Mouse (Mus musculus) cortical plate, adult 2 months (tissue): ENCODE results near the gene Tead1. TPM values are rescaled to one million over a fixed set of nuclear protein-coding genes. Genes with fewer than 3 reads are reported as not detected.

Experiments used
- H3K27ac ChIP-seq: fragments of 200-500 bp; 2 replicates; pipeline ENCODE4 v1.5.1; 2012; ENCODE audit warnings: low read length, control low read depth, inconsistent platforms; ENCODE audit not compliant: insufficient read depth
- H3K4me1 ChIP-seq: fragments of 200-500 bp; 2 replicates; pipeline ENCODE4 v1.6.1; 2011; ENCODE audit warnings: low read length; ENCODE audit not compliant: control insufficient read depth, insufficient read depth
- H3K4me3 ChIP-seq: fragments of 200-500 bp; 2 replicates; pipeline ENCODE4 v1.5.1; 2011; ENCODE audit warnings: mild to moderate bottlenecking, low read length, control low read depth; ENCODE audit not compliant: insufficient read depth
- CTCF ChIP-seq: fragments of 200-500 bp; IDR thresholded peaks from 2 replicates; pipeline ENCODE4 v1.5.1; 2011; ENCODE audit warnings: mild to moderate bottlenecking, control low read depth, low read length; ENCODE audit not compliant: insufficient read depth; ENCODE audit errors: extremely low read depth
- POLR2A ChIP-seq: fragments of 200-500 bp; IDR thresholded peaks from 2 replicates; pipeline ENCODE4 v1.6.1; 2011; ENCODE audit warnings: mild to moderate bottlenecking, low read length, control low read depth; ENCODE audit not compliant: insufficient read depth; ENCODE audit errors: extremely low read depth
- polyA plus RNA-seq: library from polyadenylated mRNA; depleted of rRNA; stranded (reverse); fragments of >200 nt; gene quantifications from 2 replicates; pipeline ENCODE4 v1.2.3, GENCODE M21; 2012

The Tead1 gene
- polyA plus RNA-seq, 1 experiment: 6.4 TPM

DNA sequence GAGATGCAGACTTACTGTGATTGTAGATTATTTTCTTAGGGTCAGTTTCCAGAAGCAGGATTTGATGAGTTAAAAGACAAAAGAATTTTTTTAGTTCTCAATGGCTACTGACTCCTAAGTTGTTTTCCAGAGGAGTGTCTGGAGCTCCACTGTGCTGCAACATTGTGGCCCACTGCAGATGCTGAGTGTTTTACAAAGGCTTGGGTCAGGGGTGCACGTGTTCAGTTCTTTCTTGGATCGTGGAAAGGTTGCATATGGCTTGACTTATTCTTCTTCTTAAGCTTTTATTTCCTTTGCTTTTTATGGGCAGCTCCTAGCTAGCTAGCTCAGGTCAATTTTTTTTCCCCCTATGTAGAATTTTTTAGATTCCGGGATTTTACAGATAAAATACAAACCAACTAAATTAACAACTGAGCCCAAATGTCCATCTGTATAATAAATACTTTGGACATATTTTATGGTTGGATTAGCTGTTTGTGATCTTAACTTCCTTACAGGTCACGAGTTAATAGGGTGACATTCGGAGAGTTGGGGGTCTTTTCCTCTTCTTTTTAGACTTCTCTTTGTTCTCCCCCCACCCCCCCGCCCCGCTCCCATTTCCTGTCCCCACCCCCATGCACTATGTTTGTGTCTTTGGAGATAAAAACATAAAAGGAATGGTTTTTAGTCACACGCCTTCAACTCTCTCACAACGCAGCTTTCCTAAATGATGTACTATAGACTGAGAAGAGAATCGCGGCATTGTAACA, 40.5 kb downstream of the Tead1 start:
- TF ChIP-seq POLR2A: no peak
- TF ChIP-seq CTCF: no peak
- Histone ChIP-seq H3K4me3 (no peak overlapping the region), H3K27ac (no peak overlapping the region), H3K4me1 (0 out of 2 replicates have a peak, but pooled peaks cover 2% of the 10 kb centered on the region)

DNA sequence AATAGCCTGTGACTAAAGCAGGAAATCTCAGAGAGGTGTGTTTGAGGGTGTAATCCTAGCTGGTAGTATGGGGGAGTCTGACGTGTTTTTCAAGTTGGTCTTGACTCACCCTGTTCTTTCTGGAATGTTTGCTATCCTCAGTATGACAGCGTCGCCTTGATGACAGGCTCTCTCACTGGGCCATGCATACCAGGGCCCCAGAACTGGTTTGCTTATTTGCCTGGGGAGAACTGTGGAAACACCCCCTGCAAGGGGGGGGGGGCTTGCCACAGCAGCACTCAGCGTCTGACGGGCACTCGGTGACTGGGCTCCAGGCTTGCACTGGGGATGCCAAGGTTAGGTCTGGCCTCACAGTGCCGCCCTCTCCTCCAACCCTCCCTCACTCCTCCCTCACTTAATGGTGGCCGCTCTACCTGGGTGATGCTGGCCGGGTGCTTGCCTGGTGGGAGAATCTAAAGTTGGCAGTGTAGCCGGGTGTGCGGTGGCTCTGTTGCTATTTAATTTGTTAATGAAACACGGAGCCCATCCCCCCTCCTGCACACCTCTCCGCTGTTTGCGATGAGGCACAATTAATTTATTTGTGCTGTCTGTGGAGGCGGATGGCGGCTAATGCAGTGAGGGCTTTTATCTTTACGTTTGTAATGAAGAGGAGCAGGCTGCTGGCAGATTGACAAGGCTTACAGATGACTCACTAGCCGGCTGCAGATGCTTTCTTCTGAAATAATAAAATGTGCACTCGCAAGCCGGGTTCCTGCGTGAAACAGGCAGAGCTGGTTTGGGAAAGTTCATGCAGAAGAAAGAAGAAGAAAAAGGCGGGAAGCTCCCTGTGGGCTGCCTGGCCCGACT, 41.2 kb downstream of the Tead1 start:
- Histone ChIP-seq H3K4me1 (0 out of 2 replicates have a peak, but pooled peaks cover 2% of the 10 kb centered on the region), H3K4me3 (0 out of 2 replicates have a peak overlapping the region, but pooled peaks have one; percentile 14), H3K27ac (no peak overlapping the region)
- no peak for TF ChIP-seq CTCF
- TF ChIP-seq POLR2A: no peak

DNA sequence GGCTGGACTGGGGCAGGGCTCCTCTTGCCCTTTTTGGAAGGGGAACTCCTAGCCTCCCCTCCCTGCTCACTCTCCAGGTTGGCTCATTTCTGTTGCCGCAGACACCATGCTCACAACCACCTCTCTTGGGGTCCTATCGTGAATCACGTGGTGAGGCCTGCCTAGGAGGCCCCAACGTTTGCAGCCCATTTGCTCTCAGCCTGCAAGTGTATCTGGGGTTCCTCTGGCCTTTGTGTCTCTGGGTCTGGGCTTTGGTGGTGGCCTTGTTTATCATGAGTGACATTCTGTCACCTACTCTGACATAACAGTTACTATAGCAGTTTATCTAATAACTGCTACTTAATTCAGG, 41.8 kb downstream of the Tead1 start:
- 0 out of 2 replicates have a peak, but pooled peaks cover 2% of the 10 kb centered on the region for H3K4me1 ChIP-seq
- H3K4me3 ChIP-seq: no peak overlapping the region
- no peak for TF ChIP-seq POLR2A
- TF ChIP-seq CTCF: no peak
- no peak overlapping the region for H3K27ac ChIP-seq

DNA sequence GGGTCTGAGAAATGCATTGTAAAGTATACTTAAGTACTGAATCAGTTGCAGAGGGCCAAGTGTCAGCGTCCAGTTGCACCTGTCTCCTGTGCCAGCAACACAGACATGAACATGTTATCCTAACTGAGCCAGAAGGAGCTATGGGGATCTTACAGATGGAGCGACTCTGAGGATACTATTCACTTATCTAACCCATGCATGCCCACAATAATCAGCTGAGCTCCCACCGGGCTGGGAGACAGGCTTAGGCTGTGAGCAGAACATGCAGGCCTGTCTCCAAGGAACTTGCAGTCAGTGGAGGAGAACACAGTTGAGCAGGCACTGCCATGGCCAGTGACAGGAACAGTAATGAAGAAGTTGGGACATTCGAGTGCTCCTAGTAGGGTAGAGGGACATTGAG, 42.7 kb downstream of the Tead1 start:
- Histone ChIP-seq H3K27ac (no peak overlapping the region), H3K4me3 (no peak overlapping the region), H3K4me1 (0 out of 2 replicates have a peak, but pooled peaks cover 2% of the 10 kb centered on the region)
- TF ChIP-seq POLR2A (no peak), CTCF (no peak)

DNA sequence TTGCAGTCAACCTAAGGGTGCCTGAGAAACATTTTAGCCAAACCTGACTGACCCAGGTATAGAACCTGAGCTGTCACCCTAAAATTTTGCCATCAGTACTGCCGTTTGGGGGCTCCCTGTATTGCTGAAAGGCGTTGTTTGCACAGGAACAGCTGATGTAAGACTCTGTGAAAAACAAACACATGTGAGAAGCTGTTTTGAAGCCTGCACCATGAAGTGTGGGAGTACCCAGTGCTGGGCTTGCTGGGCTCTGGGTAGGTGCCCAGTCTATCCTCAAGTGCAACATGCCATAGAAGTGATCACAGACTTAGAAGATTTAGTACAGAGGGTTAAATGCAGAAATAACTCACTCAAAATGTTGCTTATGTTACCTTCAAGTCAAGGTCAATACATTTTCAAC, 49.3 kb downstream of the Tead1 start:
- Histone ChIP-seq H3K4me3 (no peak overlapping the region), H3K27ac (no peak overlapping the region), H3K4me1 (no peaks in the 10 kb centered on the region)
- no peak for TF ChIP-seq CTCF
- no peak for TF ChIP-seq POLR2A

DNA sequence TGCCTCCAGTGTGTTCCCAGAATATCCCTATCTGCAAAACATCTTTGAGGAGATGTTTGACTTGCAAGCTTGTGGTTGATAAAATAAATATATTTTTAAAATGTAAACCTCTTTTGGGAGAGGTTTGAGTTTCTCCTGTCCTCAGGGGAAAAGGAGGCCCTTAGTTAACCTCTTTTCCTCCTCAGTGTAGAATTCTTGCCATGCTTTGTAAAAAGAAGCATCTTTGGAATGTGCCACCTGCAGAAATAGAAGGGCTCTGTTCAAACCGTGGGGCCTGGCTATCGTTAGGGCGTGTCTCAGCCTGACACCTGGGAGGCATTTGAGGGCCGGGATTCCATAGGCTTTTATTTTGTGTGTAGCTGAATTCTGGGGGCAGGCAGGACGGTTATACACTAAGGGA, 51.1 kb downstream of the Tead1 start:
- TF ChIP-seq CTCF (no peak), POLR2A (no peak)
- H3K27ac ChIP-seq: no peak overlapping the region
- no peak overlapping the region for H3K4me3 ChIP-seq
- no peaks in the 10 kb centered on the region for H3K4me1 ChIP-seq

DNA sequence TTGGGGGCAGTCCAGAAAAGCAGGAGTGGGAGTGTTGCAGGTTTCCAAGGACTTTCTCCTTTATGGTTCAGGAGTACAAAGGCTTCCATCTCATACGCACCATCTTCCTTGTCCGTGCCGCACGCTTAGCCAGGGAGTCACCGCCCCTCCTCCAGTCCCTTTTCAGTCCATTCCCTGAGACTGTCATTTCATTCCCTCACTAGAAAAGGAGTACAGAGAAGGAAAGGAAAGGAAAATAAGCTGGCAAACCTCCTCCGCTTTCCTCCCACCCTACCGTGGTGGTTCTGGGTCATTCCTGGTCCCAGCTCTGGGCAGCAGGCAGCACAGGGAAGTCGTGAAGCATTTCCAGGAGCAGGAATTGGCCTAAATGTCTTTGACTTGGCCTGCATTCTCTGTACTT, 52.5 kb downstream of the Tead1 start:
- H3K4me1 ChIP-seq: no peaks in the 10 kb centered on the region
- H3K27ac ChIP-seq: no peak overlapping the region
- TF ChIP-seq CTCF (no peak), POLR2A (no peak)
- H3K4me3 ChIP-seq: no peak overlapping the region

DNA sequence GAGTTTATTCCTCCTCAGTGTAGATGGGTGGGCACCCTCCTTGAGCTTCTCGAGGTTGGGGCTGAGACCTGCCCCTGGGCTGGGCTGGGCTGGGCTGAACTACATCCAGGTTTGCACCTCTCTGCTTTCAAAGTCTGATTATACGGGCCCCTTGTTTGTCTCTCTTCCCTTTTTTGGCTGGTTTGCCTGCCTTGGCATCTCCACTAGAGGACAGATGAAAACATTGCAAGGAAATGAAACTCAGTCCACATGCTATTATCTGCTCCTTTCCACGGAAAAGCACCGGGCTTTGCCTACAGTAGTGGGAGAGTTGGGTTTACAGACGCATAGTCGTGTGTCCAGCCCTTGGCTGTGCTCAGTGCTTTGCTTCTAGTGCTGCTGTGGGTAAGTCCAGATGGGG, 60.1 kb downstream of the Tead1 start:
- Histone ChIP-seq H3K27ac (no peak overlapping the region), H3K4me3 (no peak overlapping the region), H3K4me1 (peaks cover 2% of the 10 kb centered on the region)
- TF ChIP-seq CTCF (no peak), POLR2A (no peak)

DNA sequence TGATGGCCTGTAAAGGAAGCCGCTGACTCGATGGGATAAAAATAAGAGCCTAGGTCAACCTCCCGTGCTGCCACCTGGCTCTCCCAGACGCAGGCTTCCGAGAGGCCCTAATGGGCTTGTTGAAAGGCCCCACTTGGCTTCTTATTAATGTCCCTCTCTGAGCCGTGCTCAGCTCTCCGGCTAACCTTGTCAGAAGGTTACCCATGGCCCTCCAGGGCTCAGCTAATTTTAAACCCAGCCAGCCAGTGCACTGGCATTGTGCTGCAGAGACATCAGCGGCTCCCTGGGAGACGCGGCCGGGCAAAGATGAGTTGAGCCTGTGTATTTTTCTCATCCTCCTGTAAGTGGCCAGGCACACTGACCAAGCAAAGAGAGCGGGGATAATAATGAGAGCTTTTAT, 62.7 kb downstream of the Tead1 start:
- TF ChIP-seq CTCF (no peak), POLR2A (no peak)
- H3K4me3 ChIP-seq: no peak overlapping the region
- no peak overlapping the region for H3K27ac ChIP-seq
- H3K4me1 ChIP-seq: peaks cover 2% of the 10 kb centered on the region
